Mouse (Mus musculus): ENCODE measurements around the gene Lrmda. TPM values are rescaled to one million over a fixed set of nuclear protein-coding genes. Genes with fewer than 3 reads are reported as not detected.

Lrmda gene
- polyA plus RNA-seq, 1 experiment from 2014 or later: not detected

GRCm38 (mm10) chr14:23041002-23041401, 1021.5 kb downstream of the Lrmda start:
- Histone ChIP-seq H3K4me1 (ENCODE audit: control insufficient read depth, insufficient read depth, low read length) (no peaks in the 10 kb centered on the region), H3K4me3 (replicated peaks; ENCODE audit: low read depth, low read length) (no peak overlapping the region), H3K27ac (replicated peaks; ENCODE audit: low read depth, low read length) (no peak overlapping the region), H3K27me3 (ENCODE audit: control insufficient read depth, insufficient read depth, low read length) (no peaks in the 10 kb centered on the region), H3K4me2 (ENCODE audit: low read length) (no peak overlapping the region), H3K9me3 (ENCODE audit: control insufficient read depth, low read length) (no peaks in the 10 kb centered on the region), H3K36me3 (ENCODE audit: control insufficient read depth, insufficient read depth, low read length) (no peaks in the 10 kb centered on the region), H3K9ac (replicated peaks; ENCODE audit: low read length) (no peak overlapping the region)
- no peak for ATAC-seq (ENCODE audit: low FRiP score, low TSS enrichment)
- no peak for DNase-seq
- 88% methylated on average over 7 of the region's 7 CpGs for WGBS

GRCm38 (mm10) chr14:23045322-23045721, 1025.8 kb downstream of the Lrmda start:
- WGBS: 23% methylated on average over 1 of the region's 1 CpGs
- Histone ChIP-seq H3K4me1 (ENCODE audit: control insufficient read depth, insufficient read depth, low read length) (no peaks in the 10 kb centered on the region), H3K36me3 (ENCODE audit: control insufficient read depth, insufficient read depth, low read length) (no peaks in the 10 kb centered on the region), H3K9ac (replicated peaks; ENCODE audit: low read length) (no peak overlapping the region), H3K27ac (replicated peaks; ENCODE audit: low read depth, low read length) (no peak overlapping the region), H3K9me3 (ENCODE audit: control insufficient read depth, low read length) (no peaks in the 10 kb centered on the region), H3K4me2 (ENCODE audit: low read length) (no peak overlapping the region), H3K27me3 (ENCODE audit: control insufficient read depth, insufficient read depth, low read length) (no peaks in the 10 kb centered on the region; the same call in 1 of the 2 replicates), H3K4me3 (replicated peaks; ENCODE audit: low read depth, low read length) (no peak overlapping the region)
- ATAC-seq (ENCODE audit: low FRiP score, low TSS enrichment): no peak
- DNase-seq: no peak

GRCm38 (mm10) chr14:23046330-23046729, 1026.8 kb downstream of the Lrmda start:
- Histone ChIP-seq H3K4me1 (ENCODE audit: control insufficient read depth, insufficient read depth, low read length) (no peaks in the 10 kb centered on the region), H3K27ac (replicated peaks; ENCODE audit: low read depth, low read length) (no peak overlapping the region), H3K9me3 (ENCODE audit: control insufficient read depth, low read length) (no peaks in the 10 kb centered on the region), H3K4me3 (replicated peaks; ENCODE audit: low read depth, low read length) (no peak overlapping the region), H3K27me3 (ENCODE audit: control insufficient read depth, insufficient read depth, low read length) (no peaks in the 10 kb centered on the region; the same call in 1 of the 2 replicates), H3K4me2 (ENCODE audit: low read length) (no peak overlapping the region), H3K9ac (replicated peaks; ENCODE audit: low read length) (no peak overlapping the region), H3K36me3 (ENCODE audit: control insufficient read depth, insufficient read depth, low read length) (no peaks in the 10 kb centered on the region)
- DNase-seq (peak; percentile 95), ATAC-seq (ENCODE audit: low FRiP score, low TSS enrichment) (no peak)
- 17% methylated on average over 4 of the region's 4 CpGs for WGBS

- Histone ChIP-seq H3K9me3 (ENCODE audit: control insufficient read depth, low read length) (no peaks in the 10 kb centered on the region), H3K9ac (replicated peaks; ENCODE audit: low read length) (no peak overlapping the region), H3K36me3 (ENCODE audit: control insufficient read depth, insufficient read depth, low read length) (no peaks in the 10 kb centered on the region), H3K4me3 (replicated peaks; ENCODE audit: low read depth, low read length) (no peak overlapping the region), H3K4me2 (ENCODE audit: low read length) (no peak overlapping the region), H3K4me1 (ENCODE audit: control insufficient read depth, insufficient read depth, low read length) (peaks cover 6% of the 10 kb centered on the region; the same call in 1 of the 2 replicates), H3K27me3 (ENCODE audit: control insufficient read depth, insufficient read depth, low read length) (no peaks in the 10 kb centered on the region; the same call in 1 of the 2 replicates), H3K27ac (replicated peaks; ENCODE audit: low read depth, low read length) (no peak overlapping the region)
- DNase-seq (no peak), ATAC-seq (ENCODE audit: low FRiP score, low TSS enrichment) (no peak)
- WGBS: 87% methylated on average over 7 of the region's 7 CpGs
Observed at GRCm38 (mm10) chr14:23051441-23051840, 1031.9 kb downstream of the Lrmda start.

DNA sequence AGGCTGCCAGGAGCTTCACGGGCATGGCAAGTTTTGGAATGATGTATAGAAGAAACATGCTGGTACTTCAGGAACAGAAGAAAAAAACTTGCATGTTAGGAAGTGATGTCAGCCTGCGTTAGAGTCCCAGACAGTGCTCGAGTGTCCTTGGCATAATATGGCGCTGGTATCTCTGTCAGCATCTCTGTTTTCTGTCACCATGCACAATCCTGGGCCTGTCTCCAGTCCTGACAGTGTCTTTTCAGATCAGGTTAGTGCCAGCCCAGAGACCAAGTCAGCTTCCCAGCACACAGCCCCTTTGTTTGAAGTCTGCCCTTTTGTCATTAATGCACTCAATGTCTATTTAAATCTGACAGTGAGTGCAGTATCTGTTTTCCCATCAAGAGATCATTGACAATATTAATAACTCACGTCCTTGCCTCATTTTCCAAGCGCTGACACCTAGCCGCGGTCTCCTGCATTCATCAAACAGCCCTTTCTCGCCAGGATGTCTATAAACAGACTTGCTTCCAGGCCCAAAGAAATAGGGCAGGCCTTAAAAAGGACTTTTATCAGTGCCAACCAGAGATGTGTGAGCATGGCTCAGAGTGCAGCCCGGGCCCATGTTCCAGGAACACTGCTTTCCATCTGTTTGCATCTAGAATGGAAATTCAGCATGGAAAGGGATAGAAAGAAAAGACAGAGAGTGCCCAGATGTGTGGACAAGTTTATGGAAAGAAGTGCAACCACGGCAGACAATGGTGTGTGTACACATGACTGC, 1033.5 kb downstream of the Lrmda start:
- no peak overlapping the region for H3K27ac ChIP-seq (replicated peaks; ENCODE audit: low read depth, low read length)
- 54% methylated on average over 11 of the region's 11 CpGs for WGBS
- peaks cover 6% of the 10 kb centered on the region; the same call in 1 of the 2 replicates for H3K4me1 ChIP-seq (ENCODE audit: control insufficient read depth, insufficient read depth, low read length)
- ATAC-seq (ENCODE audit: low FRiP score, low TSS enrichment): no peak
- H3K4me2 ChIP-seq (ENCODE audit: low read length): no peak overlapping the region
- H3K36me3 ChIP-seq (ENCODE audit: control insufficient read depth, insufficient read depth, low read length): no peaks in the 10 kb centered on the region
- no peak overlapping the region for H3K9ac ChIP-seq (replicated peaks; ENCODE audit: low read length)
- DNase-seq: peak; percentile 18
- H3K9me3 ChIP-seq (ENCODE audit: control insufficient read depth, low read length): no peaks in the 10 kb centered on the region
- no peaks in the 10 kb centered on the region for H3K27me3 ChIP-seq (ENCODE audit: control insufficient read depth, insufficient read depth, low read length)
- H3K4me3 ChIP-seq (replicated peaks; ENCODE audit: low read depth, low read length): no peak overlapping the region

DNA sequence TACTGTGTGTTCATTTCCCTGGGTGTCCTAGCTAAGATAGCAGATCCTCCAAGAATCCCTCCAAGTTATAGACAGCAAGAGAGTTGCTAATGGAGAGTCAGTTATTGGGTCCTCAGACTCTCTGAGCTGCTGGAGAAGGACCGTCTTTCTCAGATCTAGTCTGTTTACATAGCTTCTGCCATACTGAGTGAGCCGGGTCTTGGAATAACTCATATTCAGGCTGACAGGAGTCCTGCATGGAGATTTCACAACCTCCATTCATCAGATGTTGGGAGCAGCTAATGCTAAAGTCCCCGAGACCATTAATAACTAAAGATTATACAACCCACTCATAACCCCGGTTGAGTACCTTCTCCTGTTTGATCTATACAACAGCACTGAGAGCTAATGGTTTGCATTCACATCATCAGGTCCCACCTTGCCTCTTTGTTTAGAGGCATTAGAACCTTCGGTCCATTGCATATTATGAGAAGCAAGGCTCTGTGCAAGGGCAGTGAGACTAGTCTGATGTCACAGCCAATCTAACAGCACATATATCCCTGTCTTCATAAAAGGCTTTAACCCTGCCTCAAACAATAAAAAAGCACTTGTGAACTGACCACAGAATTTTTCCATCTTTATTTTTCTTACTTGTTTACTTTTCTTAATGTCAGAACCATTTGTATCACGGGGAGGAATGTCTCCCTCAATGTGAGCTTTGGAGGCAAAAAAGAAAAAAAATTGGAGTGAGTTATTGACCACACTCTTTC, 1037.9 kb downstream of the Lrmda start:
- no peak for DNase-seq

GRCm38 (mm10) chr14:23057987-23058386, 1038.5 kb downstream of the Lrmda start:
- Histone ChIP-seq H3K4me3 (replicated peaks; ENCODE audit: low read depth, low read length) (no peak overlapping the region), H3K9me3 (ENCODE audit: control insufficient read depth, low read length) (no peaks in the 10 kb centered on the region), H3K9ac (replicated peaks; ENCODE audit: low read length) (no peak overlapping the region), H3K36me3 (ENCODE audit: control insufficient read depth, insufficient read depth, low read length) (no peaks in the 10 kb centered on the region), H3K4me1 (ENCODE audit: control insufficient read depth, insufficient read depth, low read length) (peaks cover 2% of the 10 kb centered on the region; the same call in 1 of the 2 replicates), H3K4me2 (ENCODE audit: low read length) (no peak overlapping the region), H3K27me3 (ENCODE audit: control insufficient read depth, insufficient read depth, low read length) (no peaks in the 10 kb centered on the region), H3K27ac (replicated peaks; ENCODE audit: low read depth, low read length) (no peak overlapping the region)
- no peak for DNase-seq
- WGBS: 96% methylated on average over 2 of the region's 2 CpGs
- ATAC-seq (ENCODE audit: low FRiP score, low TSS enrichment): no peak

More for the DNA sequence above, 1037.9 kb downstream of the Lrmda start:
- H3K4me2 ChIP-seq (ENCODE audit: low read length): no peak overlapping the region
- H3K9ac ChIP-seq (replicated peaks; ENCODE audit: low read length): no peak overlapping the region
- no peak overlapping the region for H3K27ac ChIP-seq (replicated peaks; ENCODE audit: low read depth, low read length)
- H3K36me3 ChIP-seq (ENCODE audit: control insufficient read depth, insufficient read depth, low read length): no peaks in the 10 kb centered on the region
- H3K4me1 ChIP-seq (ENCODE audit: control insufficient read depth, insufficient read depth, low read length): peaks cover 6% of the 10 kb centered on the region; the same call in 1 of the 2 replicates
- H3K9me3 ChIP-seq (ENCODE audit: control insufficient read depth, low read length): no peaks in the 10 kb centered on the region
- WGBS: 89% methylated on average over 6 of the region's 6 CpGs
- H3K27me3 ChIP-seq (ENCODE audit: control insufficient read depth, insufficient read depth, low read length): no peaks in the 10 kb centered on the region
- no peak for ATAC-seq (ENCODE audit: low FRiP score, low TSS enrichment)
- H3K4me3 ChIP-seq (replicated peaks; ENCODE audit: low read depth, low read length): no peak overlapping the region

DNA sequence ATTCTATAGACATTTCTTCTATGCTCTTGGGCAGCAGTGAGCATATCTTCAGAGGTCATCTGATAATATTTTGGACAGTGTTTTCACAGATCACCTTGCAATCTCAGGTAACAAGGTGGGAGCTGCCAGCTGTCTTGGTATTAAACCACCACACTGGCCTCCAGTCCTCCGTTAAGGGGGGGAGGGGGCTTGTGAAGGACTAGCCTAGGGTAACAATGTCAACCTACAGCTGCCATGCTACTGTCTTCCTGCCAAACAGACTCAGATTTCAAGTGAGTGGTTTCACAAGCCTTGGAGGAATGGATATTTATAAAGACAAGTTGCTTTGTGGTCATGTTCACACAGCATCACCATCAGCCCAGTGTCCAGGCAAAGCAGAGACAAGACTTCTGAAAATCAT, 1059.2 kb downstream of the Lrmda start:
- no peaks in the 10 kb centered on the region for H3K9me3 ChIP-seq (ENCODE audit: control insufficient read depth, low read length)
- no peaks in the 10 kb centered on the region for H3K27me3 ChIP-seq (ENCODE audit: control insufficient read depth, insufficient read depth, low read length)
- H3K4me1 ChIP-seq (ENCODE audit: control insufficient read depth, insufficient read depth, low read length): no peaks in the 10 kb centered on the region
- H3K4me3 ChIP-seq (replicated peaks; ENCODE audit: low read depth, low read length): no peak overlapping the region
- no peak for ATAC-seq (ENCODE audit: low FRiP score, low TSS enrichment)
- H3K9ac ChIP-seq (replicated peaks; ENCODE audit: low read length): no peak overlapping the region
- no peak overlapping the region for H3K27ac ChIP-seq (replicated peaks; ENCODE audit: low read depth, low read length)
- no peaks in the 10 kb centered on the region for H3K36me3 ChIP-seq (ENCODE audit: control insufficient read depth, insufficient read depth, low read length)
- DNase-seq: no peak
- no peak overlapping the region for H3K4me2 ChIP-seq (ENCODE audit: low read length)
- 79% methylated on average over 1 of the region's 1 CpGs for WGBS

Data from midbrain, embryonic 14.5 days (tissue).